Mouse (Mus musculus): ENCODE results near the gene Ldb3. TPM values are rescaled to one million over a fixed set of nuclear protein-coding genes. Genes with fewer than 3 reads are reported as not detected.

The Ldb3 gene
- total RNA-seq (2017), result not detected in 2 replicates

DNA sequence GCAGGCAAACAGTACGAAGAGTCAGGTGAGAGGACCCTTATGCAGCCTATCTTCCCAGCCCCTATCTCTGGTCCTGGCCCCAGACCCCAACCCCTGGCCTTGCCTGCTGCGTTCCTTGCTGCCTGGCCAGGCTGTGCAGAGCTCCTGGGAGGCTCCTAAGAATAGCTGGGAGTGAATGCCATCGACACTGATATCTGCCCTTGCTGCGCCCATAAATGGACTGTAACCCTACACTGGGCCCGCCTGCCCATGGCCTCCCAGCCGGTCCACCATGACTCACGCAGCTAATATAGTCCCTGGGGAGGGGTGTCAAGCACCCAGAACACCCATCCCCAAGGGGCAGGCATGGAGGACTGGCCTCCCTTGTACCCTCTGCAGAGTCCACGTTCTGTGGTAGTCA is at the start of gene Ldb3:
TSS of gene Ldb3 (minus strand) at position 185 of the 400 bp plus-strand sequence.
- ATAC-seq (replicated peaks; ENCODE audit: low read depth, poor library complexity, severe bottlenecking), result no peak

- ATAC-seq (replicated peaks; ENCODE audit: low read depth, poor library complexity, severe bottlenecking), result no peak
These were observed 47.2 kb upstream of the Ldb3 start for GRCm38 (mm10) chr14:34635721-34636120.

- no peak for ATAC-seq (replicated peaks; ENCODE audit: low read depth, poor library complexity, severe bottlenecking)
These were observed 46.7 kb upstream of the Ldb3 start for GRCm38 (mm10) chr14:34635192-34635591.

DNA sequence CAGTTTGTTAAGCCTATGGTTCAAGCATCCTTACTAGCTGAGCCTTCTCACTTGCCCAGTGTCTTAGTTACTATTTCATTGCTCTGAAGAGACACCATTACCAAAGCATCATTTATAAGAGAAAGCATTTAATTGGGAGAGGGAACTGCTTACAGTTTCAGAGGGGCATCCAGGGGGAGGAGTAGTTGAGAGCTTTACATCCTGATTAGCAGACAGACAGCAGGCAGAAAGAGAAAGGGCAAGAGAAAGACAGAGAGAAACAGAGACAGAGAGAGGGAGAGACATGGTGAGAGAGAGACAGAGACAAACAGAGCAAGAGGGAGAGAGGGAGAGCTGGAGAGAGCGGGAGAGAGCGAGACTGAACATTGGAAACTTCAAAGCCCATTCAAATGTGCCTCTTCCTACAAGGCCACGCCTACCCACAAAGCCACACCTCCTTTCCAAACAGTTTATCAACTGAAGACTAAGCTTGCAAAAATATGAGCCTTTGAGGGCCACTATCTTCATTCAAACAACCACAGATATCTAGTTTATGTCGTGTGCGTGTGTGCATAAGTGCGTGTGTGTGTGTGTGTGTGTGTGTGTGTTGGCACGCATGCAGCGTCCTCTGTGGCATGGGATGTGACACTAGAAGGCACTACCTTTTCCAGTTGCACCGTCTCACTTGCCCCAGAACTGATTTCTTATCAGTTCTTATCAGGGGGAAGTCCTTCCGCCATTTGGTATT is 44.4 kb upstream of the Ldb3 start:
- peak; percentile 86 for ATAC-seq (replicated peaks; ENCODE audit: low read depth, poor library complexity, severe bottlenecking)

DNA sequence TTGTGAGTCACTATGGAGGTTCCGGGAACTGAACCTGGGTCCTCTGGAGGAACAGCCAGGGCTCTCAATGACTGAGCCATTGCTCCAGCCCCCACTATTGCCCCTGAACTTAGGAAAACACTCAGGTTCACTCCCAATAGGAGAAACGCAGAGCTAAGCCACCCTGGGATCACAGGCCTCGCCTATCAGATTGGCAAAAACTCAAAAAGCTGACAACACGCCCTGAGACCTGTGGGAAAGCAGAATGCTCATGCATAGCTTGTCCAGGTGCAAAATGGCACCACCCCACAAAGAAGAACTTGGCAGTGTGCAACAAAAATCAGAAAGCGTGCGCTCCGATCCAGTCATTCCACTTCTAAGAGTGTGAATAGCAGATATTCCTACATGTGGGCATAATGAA is 38.3 kb upstream of the Ldb3 start:
- ATAC-seq (replicated peaks; ENCODE audit: low read depth, poor library complexity, severe bottlenecking), result no peak

DNA sequence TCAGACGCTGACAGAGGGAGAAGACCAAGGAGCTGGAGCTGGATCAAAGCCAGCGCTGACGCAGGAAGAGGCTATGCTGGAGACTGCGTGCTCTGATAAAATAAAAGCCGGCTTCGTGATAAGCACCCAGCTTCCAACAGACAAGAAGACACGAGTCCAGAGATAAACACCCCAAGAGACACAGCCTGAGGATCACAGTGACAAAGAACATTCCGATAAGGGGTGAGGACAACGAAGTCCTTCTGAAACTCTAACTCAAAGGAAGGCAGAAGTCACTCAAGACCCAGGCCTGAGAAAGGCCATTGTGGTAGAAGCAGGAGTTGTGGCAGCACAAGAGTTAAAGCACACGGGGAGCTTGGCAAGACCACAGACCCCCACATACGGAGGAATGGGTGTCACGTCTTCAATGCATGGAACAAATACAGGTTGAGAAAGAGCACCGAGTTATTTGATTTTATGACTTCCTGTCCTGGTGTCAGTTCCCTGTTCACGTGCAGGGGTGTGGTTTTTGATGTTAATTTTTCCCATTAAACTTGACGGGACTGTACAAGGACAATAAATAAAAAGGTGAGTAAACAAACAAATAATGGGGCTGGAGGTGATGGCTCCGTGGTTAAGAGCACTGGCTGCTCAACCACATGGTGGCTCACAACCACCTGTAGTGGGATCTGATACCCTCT is 35.2 kb upstream of the Ldb3 start:
- ATAC-seq (replicated peaks; ENCODE audit: low read depth, poor library complexity, severe bottlenecking), result peak; percentile 60

- ATAC-seq (replicated peaks; ENCODE audit: low read depth, poor library complexity, severe bottlenecking), result no peak
These were observed 34.6 kb upstream of the Ldb3 start for GRCm38 (mm10) chr14:34623074-34623473.

DNA sequence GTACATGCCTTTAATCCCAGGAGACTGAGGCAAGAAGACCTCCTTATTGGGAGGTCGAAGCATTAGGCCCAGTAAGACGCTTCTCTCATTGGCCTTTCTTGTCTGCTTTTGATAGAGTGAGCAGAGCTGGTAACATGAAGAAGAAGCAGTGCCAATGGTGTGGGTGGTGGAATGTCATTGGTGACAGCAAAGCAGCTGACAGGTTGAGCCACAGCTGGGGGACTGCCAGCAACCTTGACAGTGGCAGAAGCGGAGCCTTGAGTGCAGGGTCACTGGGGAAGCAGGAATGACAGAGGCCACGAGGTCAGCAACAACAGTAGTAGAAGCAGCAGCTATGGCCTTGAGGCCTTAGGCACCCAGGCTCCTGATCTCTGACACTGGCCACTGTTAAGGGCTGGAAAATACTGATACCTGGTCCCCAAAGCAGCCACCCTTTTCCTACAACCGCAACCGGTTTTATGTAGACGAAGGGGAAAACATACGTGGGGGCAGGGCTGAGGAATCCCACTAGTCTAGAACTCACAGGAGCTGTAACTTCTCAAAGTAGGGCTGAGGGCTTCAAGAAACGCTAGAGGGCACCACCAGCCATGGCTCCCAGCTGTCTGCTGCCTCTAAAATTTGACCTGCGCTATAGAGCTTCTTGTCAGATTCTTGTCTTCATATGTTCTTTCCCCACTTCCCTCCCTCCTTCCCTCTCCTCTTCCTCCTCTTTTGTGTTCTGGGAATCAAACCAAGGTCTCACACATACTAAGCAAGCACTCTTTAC is 32.3 kb upstream of the Ldb3 start:
- peak; percentile 59 for ATAC-seq (replicated peaks; ENCODE audit: low read depth, poor library complexity, severe bottlenecking)

- ATAC-seq (replicated peaks; ENCODE audit: low read depth, poor library complexity, severe bottlenecking), result no peak
These were observed 30.3 kb upstream of the Ldb3 start for GRCm38 (mm10) chr14:34618808-34619207.

GRCm38 (mm10) chr14:34616821-34617220 is 28.3 kb upstream of the Ldb3 start:
- peak; percentile 93 for ATAC-seq (replicated peaks; ENCODE audit: low read depth, poor library complexity, severe bottlenecking)

DNA sequence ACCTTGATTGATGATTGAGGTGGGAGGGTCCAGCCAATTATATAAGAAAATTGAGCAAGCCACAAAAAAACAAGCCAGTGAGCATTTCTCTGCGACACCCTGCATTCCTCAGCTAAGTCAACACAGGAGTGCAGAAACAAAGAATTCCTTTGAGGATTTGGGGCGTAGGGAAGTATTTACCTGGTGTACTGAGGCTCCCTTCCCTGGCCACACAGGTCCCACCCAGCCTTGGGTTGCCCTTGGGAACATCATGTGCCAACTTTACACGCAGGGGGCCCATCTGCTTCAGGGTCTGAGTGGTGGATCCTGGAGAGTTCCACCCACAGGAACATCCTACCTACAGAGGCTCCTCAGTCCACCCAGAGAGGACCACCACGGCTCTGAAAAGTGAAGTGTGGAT is 27.1 kb upstream of the Ldb3 start:
- no peak for ATAC-seq (replicated peaks; ENCODE audit: low read depth, poor library complexity, severe bottlenecking)

- peak; percentile 57 for ATAC-seq (replicated peaks; ENCODE audit: low read depth, poor library complexity, severe bottlenecking)
These were observed 26.6 kb upstream of the Ldb3 start for GRCm38 (mm10) chr14:34615082-34615481.

- ATAC-seq (replicated peaks; ENCODE audit: low read depth, poor library complexity, severe bottlenecking), result 0 out of 2 replicates have a peak, but pooled peaks have one; percentile 3
These were observed 26.1 kb upstream of the Ldb3 start for GRCm38 (mm10) chr14:34614551-34614950.

GRCm38 (mm10) chr14:34613523-34613922 is 25.0 kb upstream of the Ldb3 start:
- ATAC-seq (replicated peaks; ENCODE audit: low read depth, poor library complexity, severe bottlenecking), result no peak

GRCm38 (mm10) chr14:34612222-34612621 is 23.7 kb upstream of the Ldb3 start:
- no peak for ATAC-seq (replicated peaks; ENCODE audit: low read depth, poor library complexity, severe bottlenecking)

- ATAC-seq (replicated peaks; ENCODE audit: low read depth, poor library complexity, severe bottlenecking), result no peak
These were observed 23.1 kb upstream of the Ldb3 start for GRCm38 (mm10) chr14:34611591-34611990.

DNA sequence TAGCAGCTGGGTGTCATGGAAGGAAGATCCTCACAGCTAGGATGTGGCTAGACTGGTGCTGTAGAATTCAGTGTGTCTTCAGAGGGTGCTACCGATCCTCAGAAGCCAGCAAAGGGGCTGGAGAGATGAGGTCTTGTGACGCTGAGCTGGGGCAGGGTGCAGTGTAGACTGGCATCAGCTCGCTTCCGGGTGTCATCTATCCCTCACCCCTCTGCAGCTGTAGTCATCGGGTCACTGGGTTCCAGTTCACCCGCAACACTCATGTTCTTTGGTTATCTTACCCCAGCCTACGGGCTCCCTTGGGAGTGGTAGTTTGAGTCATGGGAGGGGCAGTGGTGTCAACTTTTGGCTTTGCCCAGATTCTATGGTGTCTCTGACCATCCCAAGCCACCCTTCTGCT is 13.4 kb upstream of the Ldb3 start:
- no peak for ATAC-seq (replicated peaks; ENCODE audit: low read depth, poor library complexity, severe bottlenecking)

GRCm38 (mm10) chr14:34599941-34600340 is 11.5 kb upstream of the Ldb3 start, which contains the start of gene Opn4:
TSS of gene Opn4 (minus strand) at chr14:34600142.
- ATAC-seq (replicated peaks; ENCODE audit: low read depth, poor library complexity, severe bottlenecking), result no peak

DNA sequence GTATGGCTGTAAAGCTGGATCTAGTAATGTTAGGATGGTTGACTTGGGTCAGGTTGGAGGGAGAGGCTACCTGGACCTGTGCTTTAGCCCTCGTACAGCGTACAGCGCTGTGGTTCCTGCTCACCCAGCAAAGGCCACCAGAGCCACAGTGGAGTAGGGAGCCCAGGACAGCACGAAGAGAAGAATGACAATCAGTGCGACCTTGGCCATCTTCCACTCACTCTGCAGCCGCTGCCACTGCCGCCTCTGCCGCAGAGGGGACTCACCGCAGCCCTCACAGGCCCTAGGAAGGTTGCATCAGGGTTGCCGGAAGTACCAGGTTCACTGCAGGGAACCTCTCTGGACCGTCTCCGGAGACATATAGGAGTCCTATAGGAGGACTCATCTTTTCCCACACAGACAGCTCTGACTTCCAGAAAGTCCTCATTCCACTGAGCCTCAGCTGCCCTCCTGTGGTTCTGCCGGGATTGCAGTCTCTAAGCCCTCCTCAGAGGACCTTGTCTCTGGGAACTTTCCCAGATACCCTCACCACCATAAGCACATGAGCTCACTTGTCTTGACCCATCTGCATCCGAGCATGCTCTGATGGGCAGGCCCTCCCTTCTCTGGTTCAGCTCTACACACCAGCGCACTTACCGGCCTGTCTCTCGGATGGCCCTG is 7.2 kb upstream of the Ldb3 start:
- no peak for ATAC-seq (replicated peaks; ENCODE audit: low read depth, poor library complexity, severe bottlenecking)

GRCm38 (mm10) chr14:34591741-34592535 is 3.5 kb upstream of the Ldb3 start:
- ATAC-seq (replicated peaks; ENCODE audit: low read depth, poor library complexity, severe bottlenecking), result no peak
